Mouse (Mus musculus): ENCODE measurements around the gene Sept4. TPM values are rescaled to one million over a fixed set of nuclear protein-coding genes. Genes with fewer than 3 reads are reported as not detected.

Gene Sept4
- total RNA-seq, 2 experiments from 2014 or later: 89.3 to 99.0 TPM

GRCm38 (mm10) chr11:87578249-87578962, 9.7 kb downstream of the Sept4 start:
- DNase-seq: peak; percentile 75 to 78
- intact Hi-C loops (cut with DNase I): no loop called here

GRCm38 (mm10) chr11:87578963-87579601, 10.4 kb downstream of the Sept4 start:
- intact Hi-C loops (cut with DNase I): no loop called here
- peak; percentile 61 to 64 for DNase-seq

GRCm38 (mm10) chr11:87579713-87580112, 11.0 kb downstream of the Sept4 start:
- no peak for DNase-seq
- intact Hi-C loops (cut with DNase I): loop anchor here (5.0 kb wide), 1 partner anchor 57 kb away; no protein-coding TSS in a partner anchor

GRCm38 (mm10) chr11:87580543-87581085, 11.9 kb downstream of the Sept4 start:
- intact Hi-C loops (cut with DNase I): loop anchor here (5.0 kb wide), 1 partner anchor 58 kb away; no protein-coding TSS in a partner anchor
- DNase-seq: no peak

DNA sequence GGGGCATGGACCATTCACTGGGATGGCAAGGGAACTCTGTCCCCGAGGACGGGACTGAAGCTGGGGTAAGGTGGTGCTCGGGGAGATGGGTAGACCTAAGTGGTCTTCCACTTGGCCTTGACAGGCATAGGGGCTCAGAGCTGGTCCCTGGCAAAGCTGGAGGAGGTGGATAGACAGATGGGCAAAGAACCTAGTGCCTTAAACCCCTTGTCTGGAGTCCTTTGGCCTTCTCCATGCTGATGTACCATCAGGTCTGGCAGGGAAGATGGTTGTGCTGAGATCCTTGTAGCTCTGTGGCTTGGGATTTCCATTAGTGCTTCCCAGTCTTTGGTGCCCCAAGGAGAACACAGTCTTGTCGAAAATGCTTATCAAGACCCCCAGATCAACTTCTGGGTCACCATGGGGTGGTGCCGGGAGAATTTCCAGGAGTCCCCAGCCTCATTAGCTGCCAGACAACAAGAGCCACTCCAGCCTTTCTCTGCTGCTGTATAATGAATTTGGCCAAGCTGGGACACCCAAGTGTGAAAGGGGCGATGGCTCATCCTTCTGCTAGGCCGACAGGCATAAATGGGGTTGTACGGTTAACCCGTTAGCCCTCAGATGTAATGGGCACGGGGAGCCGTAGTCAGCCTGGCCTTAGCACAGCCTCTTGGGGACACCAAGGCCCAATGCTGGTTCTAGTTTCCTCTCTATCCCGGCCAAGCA, 12.6 kb downstream of the Sept4 start:
- intact Hi-C loops (cut with DNase I): loop anchor here (5.0 kb wide), 1 partner anchor 59 kb away; no protein-coding TSS in a partner anchor
- no peak for DNase-seq

DNA sequence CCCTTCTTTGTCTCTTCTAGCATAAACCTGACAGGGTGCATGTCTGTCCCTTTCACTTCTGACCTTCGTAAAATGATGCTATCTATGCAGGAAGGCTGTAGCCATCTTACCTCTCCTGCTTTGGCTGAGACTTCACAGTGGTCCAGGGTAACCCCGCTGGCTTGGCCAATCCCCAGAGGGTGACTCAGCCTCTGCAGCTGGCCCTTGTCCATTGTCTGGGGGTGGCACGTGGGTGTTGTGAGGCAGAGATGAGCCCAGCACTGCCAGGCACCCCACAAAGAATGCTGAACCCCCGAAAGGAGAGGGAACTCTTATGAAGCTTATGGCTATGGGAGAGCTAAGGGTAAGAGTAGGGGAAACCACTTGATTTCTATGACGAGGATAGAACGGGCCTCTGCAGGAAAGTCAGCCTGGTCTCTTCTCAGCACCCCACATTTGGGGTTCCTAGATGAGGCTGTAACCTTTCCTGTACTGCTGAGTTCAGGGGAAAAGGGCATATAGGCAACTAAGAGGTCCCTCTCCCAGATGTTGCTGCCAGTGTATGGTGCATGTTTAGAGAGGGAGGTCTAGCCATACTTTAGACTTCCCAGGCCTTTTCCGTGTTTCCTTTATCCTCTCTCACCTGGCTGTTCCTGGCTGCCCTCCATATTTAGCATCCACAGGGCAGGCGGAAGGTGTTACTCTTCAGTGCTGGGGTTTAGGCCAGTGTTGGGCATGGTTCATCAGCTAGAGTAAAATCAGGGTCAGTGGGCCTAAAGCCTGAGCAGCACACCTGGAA, 13.4 kb downstream of the Sept4 start:
- no peak for DNase-seq
- intact Hi-C loops (cut with DNase I): loop anchor here (5.0 kb wide), 1 partner anchor 60 kb away; no protein-coding TSS in a partner anchor

GRCm38 (mm10) chr11:87583291-87584034, 14.8 kb downstream of the Sept4 start:
- intact Hi-C loops (cut with DNase I): loop anchor here (5.0 kb wide), 1 partner anchor 61 kb away; no protein-coding TSS in a partner anchor
- no peak for DNase-seq

DNA sequence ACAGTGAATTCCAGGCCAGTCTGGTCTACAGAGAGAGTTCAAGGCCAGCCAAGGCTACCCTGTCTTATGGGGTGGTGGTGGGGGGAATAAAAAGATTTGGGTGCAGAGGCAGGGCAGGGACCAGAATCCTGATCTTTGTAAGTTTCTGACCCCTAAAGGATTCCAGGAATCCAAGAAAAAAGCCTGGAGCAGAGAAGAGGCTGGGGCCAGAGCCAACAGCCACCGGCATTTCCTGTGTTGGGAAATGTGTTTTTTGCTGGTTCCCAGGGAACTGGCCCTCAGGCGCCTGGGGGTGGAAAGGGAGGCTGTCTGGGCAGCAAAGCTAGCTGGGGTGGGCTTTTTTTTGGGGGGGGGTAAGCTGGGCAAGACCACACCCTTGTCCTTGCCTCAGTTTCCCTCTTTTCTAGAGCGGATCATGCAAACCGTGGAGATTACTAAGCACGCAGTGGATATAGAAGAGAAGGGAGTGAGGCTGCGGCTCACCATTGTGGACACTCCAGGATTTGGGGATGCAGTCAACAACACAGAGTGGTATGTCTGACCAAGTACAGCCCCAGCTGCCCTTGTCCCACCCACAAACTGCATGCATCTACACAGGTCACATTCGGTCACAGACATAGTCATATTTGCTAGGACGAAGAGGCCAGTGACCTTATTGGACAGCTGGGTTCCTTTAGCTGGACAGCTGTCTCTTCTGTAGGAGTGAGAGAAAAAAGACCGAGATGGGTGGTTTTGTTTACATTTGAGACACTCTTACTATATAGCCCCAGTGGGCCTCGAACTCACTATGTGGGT, 16.2 kb downstream of the Sept4 start:
- peak; percentile 68 to 70 for DNase-seq
- intact Hi-C loops (cut with DNase I): loop anchor here (5.0 kb wide), 1 partner anchor 63 kb away; no protein-coding TSS in a partner anchor

- DNase-seq: no peak
Measured at GRCm38 (mm10) chr11:87587211-87587874, 18.6 kb downstream of the Sept4 start.

GRCm38 (mm10) chr11:87589605-87590004, 20.9 kb downstream of the Sept4 start:
- DNase-seq: peak in 1 of 2 experiments; percentile 8
- intact Hi-C loops (cut with DNase I): no loop called here

More at GRCm38 (mm10) chr11:87587211-87587874, 18.6 kb downstream of the Sept4 start:
- intact Hi-C loops (cut with DNase I): no loop called here

DNA sequence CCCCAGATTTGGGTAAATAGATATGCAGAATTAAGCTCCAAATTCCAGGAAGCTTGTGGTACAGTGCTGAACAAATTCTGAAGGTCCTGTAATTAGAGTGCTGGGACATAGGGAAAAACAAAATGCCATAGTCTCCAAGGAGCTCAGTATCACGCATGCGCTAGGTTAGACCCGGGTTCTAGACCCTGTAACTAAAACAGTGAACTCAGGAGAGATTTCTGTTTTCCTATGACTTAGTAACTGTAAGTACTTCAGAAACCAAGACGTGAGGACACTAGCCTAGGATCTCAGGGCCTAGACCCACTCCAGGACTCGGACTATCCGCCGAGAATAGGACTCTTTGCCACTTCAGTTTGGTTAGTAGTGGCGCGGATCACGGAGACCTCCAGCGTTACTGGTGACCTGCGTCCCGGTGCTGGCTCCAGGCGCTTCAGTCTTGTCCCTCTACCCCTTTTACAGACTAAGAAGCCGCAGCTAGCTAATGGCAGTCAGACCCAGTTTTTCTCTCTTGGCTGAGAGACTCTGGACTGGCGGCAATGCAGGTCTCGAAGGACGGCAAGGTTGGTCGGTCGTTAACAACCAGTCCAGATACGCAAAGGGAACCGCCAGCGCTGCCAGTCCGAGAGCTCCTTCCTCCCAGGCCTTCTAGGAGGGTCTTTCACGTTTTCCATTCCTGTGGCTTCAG, 22.3 kb downstream of the Sept4 start:
- intact Hi-C loops (cut with DNase I): no loop called here
- DNase-seq: peak; percentile 64 to 70

GRCm38 (mm10) chr11:87591526-87592353, 23.0 kb downstream of the Sept4 start, which contains the start of gene Mtmr4:
Gene Mtmr4, plus strand, starts transcription at chr11:87592162.
- peak; percentile 100 for DNase-seq
- intact Hi-C loops (cut with DNase I): no loop called here

DNA sequence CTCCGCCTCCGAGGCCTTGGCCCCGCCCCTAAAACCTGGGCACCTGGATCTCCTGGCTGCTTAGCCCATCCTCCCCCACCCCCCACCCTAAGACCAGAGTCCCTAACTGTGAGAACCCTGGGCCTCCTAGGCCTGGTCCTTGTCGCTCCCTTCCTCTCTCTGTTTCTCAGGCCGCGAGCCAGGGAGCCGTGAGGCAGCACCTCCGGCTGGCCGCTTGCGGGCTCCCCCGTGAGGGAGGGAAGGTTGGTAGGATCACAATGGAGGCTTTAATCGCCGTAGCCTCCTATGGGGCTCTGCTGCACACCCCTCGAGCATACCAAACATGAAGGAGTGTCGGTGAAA, 23.6 kb downstream of the Sept4 start:
- DNase-seq: no peak
- intact Hi-C loops (cut with DNase I): no loop called here

GRCm38 (mm10) chr11:87592713-87593598, 24.3 kb downstream of the Sept4 start:
- intact Hi-C loops (cut with DNase I): no loop called here

GRCm38 (mm10) chr11:87595327-87595841, 26.7 kb downstream of the Sept4 start:
- DNase-seq: peak; percentile 86 to 90
- intact Hi-C loops (cut with DNase I): no loop called here

More at GRCm38 (mm10) chr11:87592713-87593598, 24.3 kb downstream of the Sept4 start:
- no peak for DNase-seq

Data from heart, postnatal 10 days (tissue).